Mouse (Mus musculus): ENCODE data around the gene Acot2.

DNA sequence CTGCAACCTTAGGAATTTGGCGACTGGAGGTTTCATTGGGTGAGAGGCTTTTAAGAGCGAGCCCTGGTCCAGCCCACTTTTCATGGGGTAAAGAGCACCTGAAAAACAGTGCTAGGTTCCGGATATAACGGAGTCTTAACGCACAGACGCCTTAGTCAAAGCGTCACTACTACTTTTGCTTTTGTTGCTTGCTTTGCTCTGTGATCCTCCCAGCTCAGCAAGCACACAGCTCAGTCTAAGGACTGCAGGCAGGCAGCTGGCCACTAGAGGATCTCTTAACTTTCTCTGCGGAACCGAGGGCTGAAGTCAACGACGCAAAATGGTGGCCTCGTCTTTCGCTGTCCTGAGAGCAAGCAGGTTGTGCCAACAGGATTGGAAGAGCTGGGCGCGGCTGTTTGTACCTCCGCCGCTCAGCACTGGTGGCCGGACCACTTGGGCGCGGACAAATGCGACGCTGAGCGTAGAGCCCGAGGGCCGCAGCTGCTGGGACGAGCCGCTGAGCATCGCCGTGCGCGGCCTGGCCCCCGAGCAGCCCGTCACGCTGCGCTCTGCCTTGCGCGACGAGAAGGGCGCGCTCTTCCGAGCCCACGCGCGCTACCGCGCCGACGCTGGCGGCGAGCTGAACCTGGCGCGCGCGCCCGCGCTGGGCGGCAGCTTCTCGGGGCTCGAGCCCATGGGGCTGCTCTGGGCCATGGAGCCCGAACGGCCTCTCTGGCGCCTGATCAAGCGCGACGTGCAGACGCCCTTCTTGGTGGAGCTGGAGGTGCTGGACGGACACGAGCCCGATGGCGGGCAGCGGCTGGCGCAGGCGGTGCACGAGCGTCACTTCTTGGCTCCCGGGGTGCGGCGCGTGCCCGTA, at the start of gene Acot2:
- TF ChIP-seq POLR2A (IDR thresholded peaks at IDR 0.05; ENCODE audit: control insufficient read depth, low read depth, low read length) (peak; percentile 27; the same call in 1 of the 2 replicates), CTCF (IDR thresholded peaks at IDR 0.05; ENCODE audit: control insufficient read depth, insufficient read depth, insufficient replicate concordance, low read depth, low read length) (peak; percentile 55; the same call in 1 of the 2 replicates)

Data from testis, adult 2 months (tissue).